Mouse (Mus musculus): ENCODE results near the gene Pbx4. TPM values are rescaled to one million over a fixed set of nuclear protein-coding genes. Genes with fewer than 3 reads are reported as not detected.

The Pbx4 gene
- polyA plus RNA-seq, 1 experiment from 2014 or later = 2.7 TPM

DNA sequence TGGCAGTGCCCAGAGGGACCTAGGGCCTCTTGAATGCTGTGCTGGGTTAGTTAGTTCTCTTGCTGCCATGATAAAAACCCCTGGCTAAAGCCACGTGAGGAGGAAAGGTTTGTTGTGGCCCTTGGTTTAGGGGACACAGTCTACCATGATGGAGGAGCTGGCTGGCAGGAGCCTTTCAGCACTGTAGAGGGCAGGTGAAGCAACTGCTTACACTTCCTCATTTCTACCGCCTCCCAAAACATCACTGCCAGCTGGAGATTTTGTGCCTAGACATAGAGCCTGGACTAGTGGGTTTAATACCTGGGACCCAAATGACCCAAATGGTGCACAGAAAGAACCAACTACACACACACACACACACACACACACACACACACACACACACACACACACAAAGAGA lies 29.0 kb downstream of the Pbx4 start:
- Histone ChIP-seq H3K4me2 (ENCODE audit: low read depth, low read length) (no peak overlapping the region), H3K9ac (replicated peaks) (no peak overlapping the region), H3K4me3 (ENCODE audit: low read depth, low read length) (no peak overlapping the region), H3K27ac (ENCODE audit: low read depth) (no peak overlapping the region), H3K9me3 (ENCODE audit: low read length) (no peaks in the 10 kb centered on the region), H3K36me3 (replicated peaks; ENCODE audit: insufficient read depth, low read length) (no peaks in the 10 kb centered on the region), H3K4me1 (ENCODE audit: insufficient read depth) (no peaks in the 10 kb centered on the region; the same call in 1 of the 2 replicates), H3K27me3 (ENCODE audit: insufficient read depth, low read length) (no peaks in the 10 kb centered on the region)
- 49% methylated on average over 2 of the region's 2 CpGs for WGBS (ENCODE audit: insufficient replicate concordance)
- TF ChIP-seq CTCF (IDR thresholded peaks at IDR 0.05; ENCODE audit: low read depth) (no peak), EP300 (IDR thresholded peaks at IDR 0.05; ENCODE audit: low read depth) (no peak)
- DNase-seq = no peak
- ATAC-seq = no peak

DNA sequence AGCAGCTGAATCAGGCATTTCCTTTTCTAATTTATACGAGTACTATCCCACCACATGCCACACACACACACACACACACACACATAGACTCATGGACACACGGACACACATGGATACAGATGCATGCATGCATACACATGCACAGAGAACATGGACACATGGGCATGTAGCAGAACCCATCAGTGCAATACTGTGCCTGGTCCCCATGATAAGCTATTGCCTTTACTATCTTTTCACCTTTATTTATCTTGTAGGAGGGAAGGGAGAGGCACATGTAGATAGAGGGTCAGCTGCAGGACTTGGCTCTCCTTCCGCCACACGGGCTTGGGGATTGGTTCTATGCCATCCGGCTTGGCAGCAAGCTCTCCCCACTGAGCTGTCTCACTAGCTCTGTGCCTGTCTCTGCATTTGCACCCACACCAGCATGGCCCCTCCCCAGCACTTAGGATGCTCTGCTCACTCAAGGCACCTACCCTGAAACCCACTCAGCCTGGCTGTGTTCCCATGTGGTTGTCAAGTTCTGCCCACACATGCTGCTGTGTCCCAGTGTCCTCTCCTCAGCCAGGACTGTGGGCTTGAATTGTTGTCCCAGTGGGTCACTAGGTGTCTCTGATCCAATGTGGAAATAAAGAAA lies 31.2 kb downstream of the Pbx4 start:
- H3K4me1 ChIP-seq (ENCODE audit: insufficient read depth) = no peaks in the 10 kb centered on the region; the same call in 1 of the 2 replicates
- H3K9ac ChIP-seq (replicated peaks) = no peak overlapping the region
- DNase-seq = no peak
- H3K4me3 ChIP-seq (ENCODE audit: low read depth, low read length) = no peak overlapping the region
- no peak overlapping the region for H3K4me2 ChIP-seq (ENCODE audit: low read depth, low read length)
- no peaks in the 10 kb centered on the region for H3K9me3 ChIP-seq (ENCODE audit: low read length)
- H3K27me3 ChIP-seq (ENCODE audit: insufficient read depth, low read length) = no peaks in the 10 kb centered on the region
- H3K27ac ChIP-seq (ENCODE audit: low read depth) = no peak overlapping the region
- 74% methylated on average over 5 of the region's 5 CpGs for WGBS (ENCODE audit: insufficient replicate concordance)
- TF ChIP-seq CTCF (IDR thresholded peaks at IDR 0.05; ENCODE audit: low read depth) (no peak), EP300 (IDR thresholded peaks at IDR 0.05; ENCODE audit: low read depth) (no peak)
- H3K36me3 ChIP-seq (replicated peaks; ENCODE audit: insufficient read depth, low read length) = no peaks in the 10 kb centered on the region
- ATAC-seq = no peak

DNA sequence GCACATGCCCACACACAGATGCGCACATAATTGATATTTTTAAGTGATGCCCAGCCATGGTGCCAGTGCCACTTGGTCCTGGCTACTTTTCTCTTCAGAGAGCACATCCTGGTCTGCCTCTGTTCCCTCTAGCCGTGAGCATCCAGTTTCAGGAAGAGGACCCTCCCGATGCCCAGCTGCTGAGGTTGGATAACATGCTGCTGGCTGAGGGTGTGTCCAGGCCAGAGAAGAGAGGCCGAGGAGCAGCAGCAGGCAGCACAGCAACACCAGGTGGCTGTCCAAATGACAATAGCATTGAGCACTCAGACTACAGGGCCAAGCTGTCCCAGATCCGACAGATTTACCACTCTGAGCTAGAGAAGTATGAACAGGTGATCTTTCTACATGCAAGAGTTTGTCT lies 31.9 kb downstream of the Pbx4 start:
- ATAC-seq = no peak
- 73% methylated on average over 5 of the region's 5 CpGs for WGBS (ENCODE audit: insufficient replicate concordance)
- H3K36me3 ChIP-seq (replicated peaks; ENCODE audit: insufficient read depth, low read length) = no peaks in the 10 kb centered on the region
- H3K27ac ChIP-seq (ENCODE audit: low read depth) = no peak overlapping the region
- H3K9ac ChIP-seq (replicated peaks) = no peak overlapping the region
- H3K4me3 ChIP-seq (ENCODE audit: low read depth, low read length) = no peak overlapping the region
- no peak for DNase-seq
- H3K4me2 ChIP-seq (ENCODE audit: low read depth, low read length) = no peak overlapping the region
- no peaks in the 10 kb centered on the region; the same call in 1 of the 2 replicates for H3K4me1 ChIP-seq (ENCODE audit: insufficient read depth)
- TF ChIP-seq EP300 (IDR thresholded peaks at IDR 0.05; ENCODE audit: low read depth) (no peak), CTCF (IDR thresholded peaks at IDR 0.05; ENCODE audit: low read depth) (no peak)
- H3K27me3 ChIP-seq (ENCODE audit: insufficient read depth, low read length) = no peaks in the 10 kb centered on the region
- no peaks in the 10 kb centered on the region for H3K9me3 ChIP-seq (ENCODE audit: low read length)

DNA sequence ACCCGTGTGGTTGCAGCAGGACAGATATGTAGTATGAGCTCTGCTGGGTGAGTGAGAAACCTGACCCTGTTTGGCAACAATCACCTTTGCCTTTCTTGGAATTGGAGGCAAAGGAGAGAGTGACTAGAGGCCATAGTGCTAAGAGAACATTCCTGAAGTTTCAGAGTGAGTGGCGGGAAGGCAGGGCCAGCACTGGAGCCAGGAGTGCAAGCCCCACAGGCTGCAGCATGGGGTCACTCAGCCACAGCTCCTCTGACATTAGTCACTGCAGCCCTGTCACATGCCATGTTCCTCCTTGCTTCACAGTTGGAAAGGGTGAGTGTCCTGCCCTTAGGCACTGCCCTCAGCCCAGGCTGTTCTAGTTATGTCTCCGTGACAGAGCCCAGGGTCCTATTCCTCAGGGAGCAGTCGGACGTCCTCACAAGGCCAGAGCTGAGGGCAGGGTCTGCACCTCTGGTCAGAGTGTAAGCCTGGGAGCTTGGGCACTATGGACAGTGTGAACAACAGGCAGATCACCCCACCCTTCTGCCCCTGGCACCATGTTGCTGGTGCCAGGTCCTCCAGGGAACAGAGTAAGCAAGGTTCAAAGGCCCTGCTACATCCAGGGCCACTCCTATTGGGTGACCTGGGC lies 35.5 kb downstream of the Pbx4 start:
- no peaks in the 10 kb centered on the region for H3K27me3 ChIP-seq (ENCODE audit: insufficient read depth, low read length)
- no peak overlapping the region for H3K9ac ChIP-seq (replicated peaks)
- TF ChIP-seq CTCF (IDR thresholded peaks at IDR 0.05; ENCODE audit: low read depth) (no peak), EP300 (IDR thresholded peaks at IDR 0.05; ENCODE audit: low read depth) (no peak)
- DNase-seq (no peak), ATAC-seq (no peak)
- no peaks in the 10 kb centered on the region for H3K36me3 ChIP-seq (replicated peaks; ENCODE audit: insufficient read depth, low read length)
- H3K4me3 ChIP-seq (ENCODE audit: low read depth, low read length) = no peak overlapping the region
- H3K4me2 ChIP-seq (ENCODE audit: low read depth, low read length) = no peak overlapping the region
- no peak overlapping the region for H3K27ac ChIP-seq (ENCODE audit: low read depth)
- no peaks in the 10 kb centered on the region for H3K9me3 ChIP-seq (ENCODE audit: low read length)
- WGBS (ENCODE audit: insufficient replicate concordance) = 78% methylated on average over 5 of the region's 5 CpGs
- no peaks in the 10 kb centered on the region; the same call in 1 of the 2 replicates for H3K4me1 ChIP-seq (ENCODE audit: insufficient read depth)

DNA sequence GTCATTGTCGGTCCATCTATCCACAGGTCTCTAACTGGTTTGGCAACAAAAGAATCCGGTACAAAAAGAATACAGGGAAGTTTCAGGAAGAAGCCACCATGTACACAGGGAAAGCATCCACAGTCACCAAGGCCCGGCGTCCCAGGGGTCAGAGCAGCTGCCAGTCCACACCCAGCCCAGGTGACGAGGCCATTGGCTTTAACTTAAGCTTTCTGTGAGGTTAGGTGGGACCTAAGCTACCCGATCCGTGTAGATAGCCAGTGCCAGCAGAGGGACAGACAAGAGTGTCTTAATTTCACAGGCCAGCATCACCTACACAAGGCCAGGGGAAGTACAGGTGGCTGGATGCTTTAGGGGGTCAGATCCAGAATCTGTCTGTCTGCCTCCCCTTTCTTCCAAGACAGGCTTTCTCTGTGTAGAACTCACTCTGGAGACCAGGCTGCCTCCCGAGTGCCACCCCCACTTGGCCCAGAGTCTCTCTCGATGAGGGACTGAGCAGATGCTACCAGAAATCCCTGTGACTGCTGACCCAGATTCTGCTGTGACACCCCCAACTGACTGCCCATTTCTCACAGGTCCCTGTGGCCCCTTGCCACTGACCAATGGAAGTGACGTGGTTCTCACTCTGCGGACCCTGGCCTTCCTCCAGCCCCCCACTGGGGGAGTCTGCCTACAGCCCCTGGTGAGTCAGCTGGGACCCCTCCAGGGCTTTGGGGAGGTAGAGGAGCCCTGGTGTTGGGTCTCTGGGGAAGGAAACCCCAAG lies 37.9 kb downstream of the Pbx4 start:
- Histone ChIP-seq H3K27ac (ENCODE audit: low read depth) (no peak overlapping the region), H3K9ac (replicated peaks) (no peak overlapping the region), H3K4me3 (ENCODE audit: low read depth, low read length) (no peak overlapping the region), H3K9me3 (ENCODE audit: low read length) (no peaks in the 10 kb centered on the region), H3K36me3 (replicated peaks; ENCODE audit: insufficient read depth, low read length) (no peaks in the 10 kb centered on the region), H3K4me1 (ENCODE audit: insufficient read depth) (no peaks in the 10 kb centered on the region), H3K4me2 (ENCODE audit: low read depth, low read length) (no peak overlapping the region), H3K27me3 (ENCODE audit: insufficient read depth, low read length) (no peaks in the 10 kb centered on the region)
- TF ChIP-seq CTCF (IDR thresholded peaks at IDR 0.05; ENCODE audit: low read depth) (no peak), EP300 (IDR thresholded peaks at IDR 0.05; ENCODE audit: low read depth) (no peak)
- no peak for ATAC-seq
- WGBS (ENCODE audit: insufficient replicate concordance) = 77% methylated on average over 11 of the region's 11 CpGs
- no peak for DNase-seq

DNA sequence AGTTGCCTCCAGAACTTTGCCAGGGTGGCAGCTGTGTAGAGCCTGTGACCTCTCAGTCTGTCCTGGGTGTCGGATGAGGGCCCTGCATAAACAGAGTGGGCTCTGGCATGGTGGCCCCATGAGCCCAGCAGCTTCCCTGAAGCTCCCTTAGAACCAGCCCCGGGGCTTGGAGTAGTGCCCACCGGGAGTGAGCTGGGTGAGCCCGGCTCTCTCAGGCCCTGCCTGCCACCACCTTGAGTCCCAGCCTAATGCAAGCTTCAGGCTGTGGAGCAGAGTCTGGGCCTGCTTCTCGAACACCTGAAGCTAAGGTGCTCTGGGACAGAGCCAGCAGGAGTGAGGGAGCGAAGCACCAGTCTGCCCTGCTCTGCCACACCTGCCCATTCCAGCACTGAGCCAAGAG lies 38.6 kb downstream of the Pbx4 start:
- no peaks in the 10 kb centered on the region for H3K36me3 ChIP-seq (replicated peaks; ENCODE audit: insufficient read depth, low read length)
- no peak for DNase-seq
- no peak overlapping the region for H3K27ac ChIP-seq (ENCODE audit: low read depth)
- no peaks in the 10 kb centered on the region for H3K27me3 ChIP-seq (ENCODE audit: insufficient read depth, low read length)
- H3K4me2 ChIP-seq (ENCODE audit: low read depth, low read length) = no peak overlapping the region
- no peak overlapping the region for H3K4me3 ChIP-seq (ENCODE audit: low read depth, low read length)
- H3K4me1 ChIP-seq (ENCODE audit: insufficient read depth) = no peaks in the 10 kb centered on the region
- ATAC-seq = no peak
- WGBS (ENCODE audit: insufficient replicate concordance) = 79% methylated on average over 6 of the region's 6 CpGs
- no peak for TF ChIP-seq CTCF (IDR thresholded peaks at IDR 0.05; ENCODE audit: low read depth)
- TF ChIP-seq EP300 (IDR thresholded peaks at IDR 0.05; ENCODE audit: low read depth) = no peak
- H3K9me3 ChIP-seq (ENCODE audit: low read length) = no peaks in the 10 kb centered on the region
- H3K9ac ChIP-seq (replicated peaks) = no peak overlapping the region
